Comparison of ENCODE assay signal across 8 mouse cellular contexts in the genomic region with DNA sequence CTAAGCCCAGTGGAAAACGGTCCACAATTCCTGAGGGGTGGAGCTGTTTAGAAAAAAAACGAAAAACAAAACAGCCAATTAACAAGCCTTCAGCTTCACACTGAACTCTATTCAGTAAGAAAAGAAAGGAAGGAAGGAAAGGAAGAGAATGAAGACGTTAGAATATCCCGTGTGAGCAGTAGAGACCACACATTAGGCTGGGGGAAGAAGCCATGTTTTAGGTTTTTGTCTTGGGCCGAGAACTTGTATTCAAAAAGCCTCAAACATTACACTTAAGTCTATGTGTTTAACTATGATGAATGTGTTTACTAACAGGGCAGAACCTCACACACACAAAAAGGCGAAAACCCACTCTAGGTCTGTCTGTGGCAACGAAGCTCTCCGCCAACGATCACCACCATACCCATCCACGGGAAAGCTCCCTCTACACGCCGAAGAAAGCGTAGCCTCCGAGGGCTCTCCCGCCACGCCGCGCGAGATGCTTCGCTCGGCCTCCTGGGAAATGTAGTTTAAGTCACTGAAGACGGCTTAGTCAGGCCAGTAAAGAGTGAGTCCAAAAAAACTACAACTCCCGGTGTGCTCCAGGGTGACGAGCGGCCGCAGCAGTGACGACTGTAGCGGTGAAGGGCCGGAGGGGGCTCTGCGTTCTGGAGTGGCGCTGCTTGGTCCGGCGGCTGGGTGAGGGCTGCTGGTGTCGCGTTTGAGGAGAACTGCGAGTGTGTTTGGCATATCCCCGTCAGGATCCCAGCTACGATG. TPM values are rescaled to one million over a fixed set of nuclear protein-coding genes. Genes with fewer than 3 reads are reported as not detected.
A peak's percentile ranks its signal among the peaks of the same experiment; 100 is the strongest.
DNase-seq lines count a peak whose midpoint lies in the region; ATAC-seq and TF ChIP-seq lines count a peak whose summit lies in the region.

No protein-coding gene starts in this region.

- peaks cover 10% of the 10 kb centered on the region for H3K4me1 ChIP-seq in bone marrow macrophage, adult 2 months (ENCODE audit: control insufficient read depth, insufficient read depth, low read length)
- no peaks in the 10 kb centered on the region; the same call in 1 of the 2 replicates for H3K4me1 ChIP-seq in embryonic fibroblast, embryonic 13.5 days (ENCODE audit: control insufficient read depth, insufficient read depth, low read length)
- peaks cover 14% of the 10 kb centered on the region; the same call in 1 of the 2 replicates for H3K4me1 ChIP-seq in kidney, embryonic 14.5 days (ENCODE audit: control insufficient read depth, insufficient read depth, low read length)
- peaks cover 15% of the 10 kb centered on the region for H3K4me1 ChIP-seq in limb, embryonic 15.5 days

- TF ChIP-seq CTCF in bone marrow macrophage, adult 2 months (IDR thresholded peaks at IDR 0.05; ENCODE audit: low read depth, low read length): no peak
- 0 out of 2 replicates have a peak, but pooled peaks have one; percentile 4 for TF ChIP-seq CTCF in embryonic fibroblast, embryonic 13.5 days (IDR thresholded peaks at IDR 0.05; ENCODE audit: borderline replicate concordance, insufficient read depth, low read length)

- H3K9me3 ChIP-seq in kidney, embryonic 14.5 days (ENCODE audit: control insufficient read depth, low read length): no peaks in the 10 kb centered on the region
- no peaks in the 10 kb centered on the region for H3K9me3 ChIP-seq in limb, embryonic 15.5 days

- TF ChIP-seq POLR2A in bone marrow macrophage, adult 2 months (IDR thresholded peaks at IDR 0.05; ENCODE audit: borderline replicate concordance, low read depth, low read length): no peak
- TF ChIP-seq POLR2A in embryonic fibroblast, embryonic 13.5 days (IDR thresholded peaks at IDR 0.05; ENCODE audit: low read depth, low read length): peak; percentile 96

- WGBS in kidney, embryonic 14.5 days: under 1% methylated on average over 38 of the region's 38 CpGs
- WGBS in limb, embryonic 15.5 days: under 1% methylated on average over 38 of the region's 38 CpGs

- peak overlapping the region; percentile 85 for H3K9ac ChIP-seq in kidney, embryonic 14.5 days (ENCODE audit: low read depth, low read length)
- H3K9ac ChIP-seq in limb, embryonic 15.5 days: peak overlapping the region; percentile 76

- peak overlapping the region; percentile 83 for H3K4me3 ChIP-seq in bone marrow macrophage, adult 2 months (ENCODE audit: insufficient read depth, low read length)
- H3K4me3 ChIP-seq in embryonic fibroblast, embryonic 13.5 days (ENCODE audit: insufficient read depth, low read length): peak overlapping the region; percentile 56
- peak overlapping the region; percentile 78 for H3K4me3 ChIP-seq in kidney, embryonic 14.5 days (ENCODE audit: low read length)
- H3K4me3 ChIP-seq in limb, embryonic 15.5 days: peak overlapping the region; percentile 71

- no peaks in the 10 kb centered on the region; the same call in 1 of the 2 replicates for H3K36me3 ChIP-seq in kidney, embryonic 14.5 days (ENCODE audit: control insufficient read depth, insufficient read depth, low read length)
- no peaks in the 10 kb centered on the region for H3K36me3 ChIP-seq in limb, embryonic 15.5 days

- peak; percentile 100 for ATAC-seq in kidney, embryonic 14.5 days (ENCODE audit: low FRiP score, low TSS enrichment)
- ATAC-seq in limb, embryonic 15.5 days (ENCODE audit: insufficient number of reproducible peaks, low FRiP score, low TSS enrichment, low read depth): peak; percentile 100

- H3K27me3 ChIP-seq in kidney, embryonic 14.5 days (ENCODE audit: control insufficient read depth, insufficient read depth, low read length): no peaks in the 10 kb centered on the region
- no peaks in the 10 kb centered on the region for H3K27me3 ChIP-seq in limb, embryonic 15.5 days

- H3K27ac ChIP-seq in bone marrow macrophage, adult 2 months (ENCODE audit: insufficient read depth, low read depth, low read length): peak overlapping the region; percentile 72
- H3K27ac ChIP-seq in embryonic fibroblast, embryonic 13.5 days (ENCODE audit: insufficient read depth, low read length): peak overlapping the region; percentile 53
- peak overlapping the region; percentile 90 for H3K27ac ChIP-seq in kidney, embryonic 14.5 days (ENCODE audit: low read depth, low read length)
- H3K27ac ChIP-seq in limb, embryonic 15.5 days: peak overlapping the region; percentile 95

- peak; percentile 96 for DNase-seq in A20 (ENCODE audit: low read depth, low spot score)
- DNase-seq in heart, adult 9 months (ENCODE audit: low spot score in 2 of 2): peak; percentile 94 to 98
- DNase-seq in monocyte, adult 2 months (ENCODE audit: low read depth in 1 of 2, low spot score in 2 of 2): peak; percentile 81 to 88
- DNase-seq in spleen, postnatal 36 days (ENCODE audit: low spot score in 2 of 2): peak; percentile 94 to 96

- H3K4me2 ChIP-seq in kidney, embryonic 14.5 days (replicated peaks; ENCODE audit: low read depth, low read length): peak overlapping the region; percentile 88
- peak overlapping the region; percentile 63 for H3K4me2 ChIP-seq in limb, embryonic 15.5 days

RNA-seq across cellular contexts. Expression of gene Gm4353, which starts 8.5 kb away (rescaled TPM):
- not detected in 2 replicates for polyA plus RNA-seq in bone marrow macrophage, adult 2 months (2012; ENCODE audit: insufficient read depth, insufficient read length, missing spikeins)
- polyA plus RNA-seq in embryonic fibroblast, embryonic 13.5 days (2011; ENCODE audit: insufficient read length, low read depth, missing spikeins): 0.98 TPM in 1 of 2 replicates, not detected in the other
- polyA plus RNA-seq in kidney, embryonic 14.5 days (2014; fragmentation: Nextera tagmentation; extraction: Ambion mirVana): 0.50 and 1.3 TPM in 2 replicates
- 0.51 and 1.2 TPM in 2 replicates for polyA plus RNA-seq in limb, embryonic 15.5 days (2015; fragmentation: Nextera tagmentation; extraction: Ambion mirVana)

RNA-seq across cellular contexts. Expression of gene 1110004F10Rik, which starts 53.7 kb away (rescaled TPM):
- polyA plus RNA-seq in bone marrow macrophage, adult 2 months (2012; ENCODE audit: insufficient read depth, insufficient read length, missing spikeins): 94.7 and 122 TPM in 2 replicates
- polyA plus RNA-seq in embryonic fibroblast, embryonic 13.5 days (2011; ENCODE audit: insufficient read length, low read depth, missing spikeins): 145 and 156 TPM in 2 replicates
- polyA plus RNA-seq in kidney, embryonic 14.5 days (2014; fragmentation: Nextera tagmentation; extraction: Ambion mirVana): 300 and 310 TPM in 2 replicates
- 246 and 254 TPM in 2 replicates for polyA plus RNA-seq in limb, embryonic 15.5 days (2015; fragmentation: Nextera tagmentation; extraction: Ambion mirVana)

RNA-seq across cellular contexts. Expression of gene Sox6, which starts 54.3 kb away (rescaled TPM):
- not detected in 2 replicates for polyA plus RNA-seq in bone marrow macrophage, adult 2 months (2012; ENCODE audit: insufficient read depth, insufficient read length, missing spikeins)
- 2.1 and 2.9 TPM in 2 replicates for polyA plus RNA-seq in embryonic fibroblast, embryonic 13.5 days (2011; ENCODE audit: insufficient read length, low read depth, missing spikeins)
- 15.1 and 24.7 TPM in 2 replicates for polyA plus RNA-seq in kidney, embryonic 14.5 days (2014; fragmentation: Nextera tagmentation; extraction: Ambion mirVana)
- polyA plus RNA-seq in limb, embryonic 15.5 days (2015; fragmentation: Nextera tagmentation; extraction: Ambion mirVana): 54.3 and 58.7 TPM in 2 replicates

Comparison
In these comparisons a context has a peak if more than half of its experiments do, and no peak if none do; other contexts are left out.
1. Peak in every context shown above with its lines: DNase-seq, ATAC-seq, H3K4me3 ChIP-seq and H3K27ac ChIP-seq.